Mouse (Mus musculus) A20 (cell line): ENCODE measurements around the gene Mamld1.

Source experiments
- DNase-seq: peaks from one replicate; pipeline ENCODE4 v3.0.0-alpha.2; 2011; ENCODE audit warnings: low read depth, low spot score

Mamld1 gene

GRCm38 (mm10) chrX:71131464-71131863, 81.4 kb downstream of the Mamld1 start:
- peak; percentile 2 for DNase-seq

GRCm38 (mm10) chrX:71141390-71141789, 91.3 kb downstream of the Mamld1 start:
- DNase-seq = no peak

- no peak for DNase-seq
These were observed 99.5 kb downstream of the Mamld1 start for GRCm38 (mm10) chrX:71149441-71150050.

GRCm38 (mm10) chrX:71150551-71151001, 100.5 kb downstream of the Mamld1 start:
- DNase-seq = no peak

- no peak for DNase-seq
These were observed 131.5 kb downstream of the Mamld1 start for GRCm38 (mm10) chrX:71181526-71181925.

- no peak for DNase-seq
These were observed 133.6 kb downstream of the Mamld1 start for GRCm38 (mm10) chrX:71183671-71184070.

GRCm38 (mm10) chrX:71186396-71186795, 136.3 kb downstream of the Mamld1 start:
- no peak for DNase-seq

GRCm38 (mm10) chrX:71204776-71205175, 154.7 kb downstream of the Mamld1 start:
- DNase-seq = no peak
